8 mouse cellular contexts compared by ENCODE assay signal in genomic region chr11:94652973-94653372, GRCm38 (mm10). TPM values are rescaled to one million over a fixed set of nuclear protein-coding genes. Genes with fewer than 3 reads are reported as not detected.
DNase-seq lines count a peak whose midpoint lies in the region; ATAC-seq and TF ChIP-seq lines count a peak whose summit lies in the region.

No protein-coding gene starts in this region.

- no peak for DNase-seq in spleen, adult 2 months (ENCODE audit: low read depth in 1 of 2, low spot score in 2 of 2)
- DNase-seq in spleen, adult 12 weeks (ENCODE audit: low spot score) = no peak
- no peak for DNase-seq in forebrain, embryonic 14.5 days (ENCODE audit: low spot score)
- no peak for DNase-seq in liver, embryonic 13.5 days
- no peak for DNase-seq in layer of hippocampus, adult 18-20 months (ENCODE audit: low spot score in 2 of 2)
- no peak for DNase-seq in thymus, postnatal 4 days
- DNase-seq in embryo, embryonic 10 days (ENCODE audit: low spot score) = no peak

- 0 out of 2 replicates have a peak overlapping the region, but pooled peaks have one; percentile 99 for H3K4me3 ChIP-seq in spleen, adult 2 months (ENCODE audit: extremely low read depth, insufficient read depth, insufficient read length)
- H3K4me3 ChIP-seq in forebrain, embryonic 14.5 days (ENCODE audit: low read depth, low read length) = peak overlapping the region; percentile 51
- H3K4me3 ChIP-seq in liver, embryonic 13.5 days (replicated peaks) = peak overlapping the region; percentile 76

- TF ChIP-seq CTCF in spleen, adult 2 months (IDR thresholded peaks at IDR 0.05; ENCODE audit: extremely low read depth, insufficient read depth, insufficient read length, insufficient replicate concordance) = no peak

- H3K27me3 ChIP-seq in spleen, adult 2 months (ENCODE audit: control insufficient read depth, insufficient read depth, low read length) = no peaks in the 10 kb centered on the region
- H3K27me3 ChIP-seq in forebrain, embryonic 14.5 days (replicated peaks; ENCODE audit: control insufficient read depth, insufficient read depth, low read length) = no peaks in the 10 kb centered on the region
- H3K27me3 ChIP-seq in liver, embryonic 13.5 days = no peaks in the 10 kb centered on the region

- 50% methylated on average over 8 of the region's 8 CpGs for WGBS in spleen, adult 2 months
- 52% methylated on average over 8 of the region's 8 CpGs for WGBS in forebrain, embryonic 14.5 days
- WGBS in liver, embryonic 13.5 days (ENCODE audit: insufficient replicate concordance) = 32% methylated on average over 8 of the region's 8 CpGs

- no peak overlapping the region for H3K27ac ChIP-seq in spleen, adult 2 months (ENCODE audit: insufficient read depth, low read length)
- H3K27ac ChIP-seq in forebrain, embryonic 14.5 days (ENCODE audit: low read depth, low read length) = no peak overlapping the region
- H3K27ac ChIP-seq in liver, embryonic 13.5 days = peak overlapping the region; percentile 79; the same call in 1 of the 2 replicates

- H3K4me1 ChIP-seq in spleen, adult 2 months (ENCODE audit: control insufficient read depth, insufficient read depth, insufficient read length) = no peaks in the 10 kb centered on the region; the same call in 1 of the 2 replicates
- H3K4me1 ChIP-seq in forebrain, embryonic 14.5 days (ENCODE audit: control insufficient read depth, insufficient read depth, low read length) = peaks cover 15% of the 10 kb centered on the region
- peaks cover 40% of the 10 kb centered on the region for H3K4me1 ChIP-seq in liver, embryonic 13.5 days (replicated peaks)

- no peak for TF ChIP-seq POLR2A in spleen, adult 2 months (IDR thresholded peaks at IDR 0.05; ENCODE audit: low read depth, low read length)

- peaks cover 2% of the 10 kb centered on the region; the same call in 1 of the 2 replicates for H3K36me3 ChIP-seq in spleen, adult 2 months (ENCODE audit: control insufficient read depth, insufficient read depth, low read length)
- H3K36me3 ChIP-seq in forebrain, embryonic 14.5 days (ENCODE audit: control insufficient read depth, insufficient read depth, low read length) = peaks cover 27% of the 10 kb centered on the region
- H3K36me3 ChIP-seq in liver, embryonic 13.5 days = peaks cover 49% of the 10 kb centered on the region

- no peak for ATAC-seq in forebrain, embryonic 14.5 days
- ATAC-seq in liver, embryonic 13.5 days (ENCODE audit: low read depth) = no peak
- ATAC-seq in granulocyte monocyte progenitor cell, adult 5-6 weeks (replicated peaks; ENCODE audit: poor library complexity, severe bottlenecking) = no peak

- no peaks in the 10 kb centered on the region for H3K9me3 ChIP-seq in forebrain, embryonic 14.5 days (replicated peaks; ENCODE audit: control insufficient read depth, low read length)
- no peaks in the 10 kb centered on the region for H3K9me3 ChIP-seq in liver, embryonic 13.5 days (replicated peaks)

- H3K9ac ChIP-seq in forebrain, embryonic 14.5 days (ENCODE audit: low read length) = 0 out of 2 replicates have a peak overlapping the region, but pooled peaks have one; percentile 66
- H3K9ac ChIP-seq in liver, embryonic 13.5 days = peak overlapping the region; percentile 83

- H3K4me2 ChIP-seq in forebrain, embryonic 14.5 days (ENCODE audit: low read length) = peak overlapping the region; percentile 84
- peak overlapping the region; percentile 72 for H3K4me2 ChIP-seq in liver, embryonic 13.5 days

RNA-seq across cellular contexts. Expression of gene Mrpl27, which starts 0.6 kb away (rescaled TPM):
- polyA plus RNA-seq in spleen, adult 2 months (2012; rRNA removed) = 11.9 and 14.2 TPM in 2 replicates
- 100 and 111 TPM in 2 replicates for polyA plus RNA-seq in forebrain, embryonic 14.5 days (2014; fragmentation: Nextera tagmentation; extraction: Ambion mirVana)
- polyA plus RNA-seq in liver, embryonic 13.5 days (2015; fragmentation: Nextera tagmentation; extraction: Ambion mirVana) = 90.2 and 91.3 TPM in 2 replicates
- total RNA-seq in layer of hippocampus, adult 18-20 months (2021) = 10 to 100 TPM; 74.4 to 79.3 TPM
- 46.8 and 49.3 TPM in 2 replicates for total RNA-seq in granulocyte monocyte progenitor cell, adult 5-6 weeks (2014; fragmentation: Nextera tagmentation)
- total RNA-seq in granulocyte monocyte progenitor cell, adult 5-6 weeks (2017) = 40.0 and 45.7 TPM in 2 replicates

RNA-seq across cellular contexts. Expression of gene Eme1, which starts 0.8 kb away (rescaled TPM):
- polyA plus RNA-seq in spleen, adult 2 months (2012; rRNA removed) = 1.8 and 2.3 TPM in 2 replicates
- polyA plus RNA-seq in forebrain, embryonic 14.5 days (2014; fragmentation: Nextera tagmentation; extraction: Ambion mirVana) = 11.3 and 13.6 TPM in 2 replicates
- polyA plus RNA-seq in liver, embryonic 13.5 days (2015; fragmentation: Nextera tagmentation; extraction: Ambion mirVana) = 18.4 and 19.5 TPM in 2 replicates
- total RNA-seq in layer of hippocampus, adult 18-20 months (2021) = under 1 TPM in 1 of 2 experiments, not detected in 1; 0.25 TPM
- total RNA-seq in granulocyte monocyte progenitor cell, adult 5-6 weeks (2014; fragmentation: Nextera tagmentation) = 8.2 and 16.4 TPM in 2 replicates
- 36.4 and 51.6 TPM in 2 replicates for total RNA-seq in granulocyte monocyte progenitor cell, adult 5-6 weeks (2017)

RNA-seq across cellular contexts. Expression of gene Lrrc59, which starts 23.4 kb away (rescaled TPM):
- polyA plus RNA-seq in spleen, adult 2 months (2012; rRNA removed) = 29.3 and 31.4 TPM in 2 replicates
- polyA plus RNA-seq in forebrain, embryonic 14.5 days (2014; fragmentation: Nextera tagmentation; extraction: Ambion mirVana) = 120 and 137 TPM in 2 replicates
- polyA plus RNA-seq in liver, embryonic 13.5 days (2015; fragmentation: Nextera tagmentation; extraction: Ambion mirVana) = 133 and 148 TPM in 2 replicates
- total RNA-seq in layer of hippocampus, adult 18-20 months (2021) = 10 to 100 TPM; 78.3 to 87.0 TPM
- total RNA-seq in granulocyte monocyte progenitor cell, adult 5-6 weeks (2014; fragmentation: Nextera tagmentation) = 142 and 150 TPM in 2 replicates
- total RNA-seq in granulocyte monocyte progenitor cell, adult 5-6 weeks (2017) = 238 and 257 TPM in 2 replicates

RNA-seq across cellular contexts. Expression of gene Xylt2, which starts 24.3 kb away (rescaled TPM):
- polyA plus RNA-seq in spleen, adult 2 months (2012; rRNA removed) = 25.7 and 34.0 TPM in 2 replicates
- polyA plus RNA-seq in forebrain, embryonic 14.5 days (2014; fragmentation: Nextera tagmentation; extraction: Ambion mirVana) = 6.9 and 8.2 TPM in 2 replicates
- 2.4 and 2.9 TPM in 2 replicates for polyA plus RNA-seq in liver, embryonic 13.5 days (2015; fragmentation: Nextera tagmentation; extraction: Ambion mirVana)
- 10 to 100 TPM; 22.8 to 24.6 TPM for total RNA-seq in layer of hippocampus, adult 18-20 months (2021)
- total RNA-seq in granulocyte monocyte progenitor cell, adult 5-6 weeks (2014; fragmentation: Nextera tagmentation) = 4.9 and 15.7 TPM in 2 replicates
- total RNA-seq in granulocyte monocyte progenitor cell, adult 5-6 weeks (2017) = 3.9 and 4.8 TPM in 2 replicates

RNA-seq across cellular contexts. Expression of gene Acsf2, which starts 51.3 kb away (rescaled TPM):
- 33.6 and 37.1 TPM in 2 replicates for polyA plus RNA-seq in spleen, adult 2 months (2012; rRNA removed)
- polyA plus RNA-seq in forebrain, embryonic 14.5 days (2014; fragmentation: Nextera tagmentation; extraction: Ambion mirVana) = 2.1 and 2.3 TPM in 2 replicates
- 1.1 and 1.3 TPM in 2 replicates for polyA plus RNA-seq in liver, embryonic 13.5 days (2015; fragmentation: Nextera tagmentation; extraction: Ambion mirVana)
- total RNA-seq in layer of hippocampus, adult 18-20 months (2021) = 10 to 100 TPM; 17.2 to 19.2 TPM
- 12.9 and 18.9 TPM in 2 replicates for total RNA-seq in granulocyte monocyte progenitor cell, adult 5-6 weeks (2014; fragmentation: Nextera tagmentation)
- total RNA-seq in granulocyte monocyte progenitor cell, adult 5-6 weeks (2017) = 2.1 and 2.5 TPM in 2 replicates
